ENCODE assay signal across 8 mouse cellular contexts in genomic region chr17:15041175-15041729, GRCm38 (mm10). TPM values are rescaled to one million over a fixed set of nuclear protein-coding genes. Genes with fewer than 3 reads are reported as not detected.
A peak's percentile ranks its signal among the peaks of the same experiment; 100 is the strongest.
DNase-seq lines count a peak whose midpoint lies in the region; ATAC-seq and TF ChIP-seq lines count a peak whose summit lies in the region.
"Not testable (repeated sequence)": the region's sequence is repeated elsewhere in the genome, so short reads cannot be mapped to it uniquely, and the experiment has no call there.

TSS of gene Ermard (plus strand) at chr17:15041208.
TSS of gene Tcte3 (minus strand) at chr17:15041488.
TSS of gene Gm3448 (minus strand) at chr17:15041537.

- ATAC-seq in embryonic facial prominence, embryonic 13.5 days (ENCODE audit: insufficient number of reproducible peaks, insufficient read depth, low FRiP score, low TSS enrichment, low read depth) = peak; percentile 95
- peak; percentile 99 for ATAC-seq in hindbrain, postnatal 0 days
- peak; percentile 98 for ATAC-seq in lung, embryonic 15.5 days (ENCODE audit: borderline replicate concordance, extremely low read depth, low FRiP score, low TSS enrichment)
- ATAC-seq in neural tube, embryonic 13.5 days (ENCODE audit: low read depth) = peak; percentile 97

- H3K27ac ChIP-seq in embryonic facial prominence, embryonic 13.5 days; hindbrain, postnatal 0 days; lung, embryonic 15.5 days; neural tube, embryonic 13.5 days (replicated peaks): not testable (repeated sequence)

- not testable (repeated sequence) for TF ChIP-seq CTCF in hindbrain, postnatal 0 days (IDR thresholded peaks at IDR 0.05; ENCODE audit: low read depth)

- H3K4me2 ChIP-seq in embryonic facial prominence, embryonic 13.5 days; hindbrain, postnatal 0 days (ENCODE audit: low read depth, low read length); lung, embryonic 15.5 days; neural tube, embryonic 13.5 days: not testable (repeated sequence)

- not testable (repeated sequence) for H3K36me3 ChIP-seq in embryonic facial prominence, embryonic 13.5 days; hindbrain, postnatal 0 days (ENCODE audit: insufficient read depth, low read length); lung, embryonic 15.5 days; neural tube, embryonic 13.5 days

- WGBS in embryonic facial prominence, embryonic 13.5 days = 0% methylated on average over 9 of the region's 56 CpGs
- WGBS in hindbrain, postnatal 0 days = under 1% methylated on average over 13 of the region's 56 CpGs
- 10% methylated on average over 2 of the region's 56 CpGs for WGBS in lung, embryonic 15.5 days
- WGBS in neural tube, embryonic 13.5 days = 0% methylated on average over 15 of the region's 56 CpGs

- H3K4me3 ChIP-seq in embryonic facial prominence, embryonic 13.5 days; hindbrain, postnatal 0 days (ENCODE audit: low read length); neural tube, embryonic 13.5 days: not testable (repeated sequence)
- H3K4me3 ChIP-seq in lung, embryonic 15.5 days = 0 out of 2 replicates have a peak within 1 kb of the TSS, but pooled peaks have one; percentile 24

- not testable (repeated sequence) for H3K9me3 ChIP-seq in embryonic facial prominence, embryonic 13.5 days; hindbrain, postnatal 0 days (ENCODE audit: low read length); lung, embryonic 15.5 days; neural tube, embryonic 13.5 days

- DNase-seq in adrenal gland, postnatal 10 days = peak; percentile 58
- DNase-seq in heart, adult 18-20 months = peak; percentile 25 to 53
- DNase-seq in hindbrain, postnatal 0 days (ENCODE audit: low spot score) = not testable (repeated sequence)
- peak; percentile 3 to 44 for DNase-seq in layer of hippocampus, postnatal 25 days (ENCODE audit: extremely low spot score in 1 of 2, low spot score in 1 of 2)
- peak; percentile 11 to 29 for DNase-seq in thymus, postnatal 10 days (ENCODE audit: low spot score in 2 of 2)

- H3K27me3 ChIP-seq in embryonic facial prominence, embryonic 13.5 days; hindbrain, postnatal 0 days (ENCODE audit: insufficient read depth, low read length); lung, embryonic 15.5 days; neural tube, embryonic 13.5 days: not testable (repeated sequence)

- H3K4me1 ChIP-seq in embryonic facial prominence, embryonic 13.5 days; hindbrain, postnatal 0 days (ENCODE audit: insufficient read depth, low read length); lung, embryonic 15.5 days; neural tube, embryonic 13.5 days (replicated peaks): not testable (repeated sequence)

- H3K9ac ChIP-seq in embryonic facial prominence, embryonic 13.5 days; hindbrain, postnatal 0 days (replicated peaks; ENCODE audit: low read length); lung, embryonic 15.5 days; neural tube, embryonic 13.5 days: not testable (repeated sequence)

RNA-seq across cellular contexts. Expression of gene Ermard, which starts in this region (rescaled TPM):
- 10 to 100 TPM; 38.5 to 60.9 TPM for total RNA-seq in adrenal gland, postnatal 10 days (2021)
- 88.0 and 91.3 TPM in 2 replicates for polyA plus RNA-seq in embryonic facial prominence, embryonic 13.5 days (2015; fragmentation: Nextera tagmentation; extraction: Ambion mirVana)
- 10 to 100 TPM; 16.0 to 25.5 TPM for total RNA-seq in heart, adult 18-20 months (2021)
- total RNA-seq in hindbrain, postnatal 0 days (2014; rRNA removed) = 37.8 and 44.2 TPM in 2 replicates
- polyA plus RNA-seq in hindbrain, postnatal 0 days (2015; fragmentation: Nextera tagmentation; extraction: Ambion mirVana) = 54.0 and 59.2 TPM in 2 replicates
- total RNA-seq in layer of hippocampus, postnatal 25 days (2021) = 10 to 100 TPM; 44.9 to 72.4 TPM
- 69.2 and 85.6 TPM in 2 replicates for polyA plus RNA-seq in lung, embryonic 15.5 days (2015; fragmentation: Nextera tagmentation; extraction: Ambion mirVana)
- 97.4 and 101 TPM in 2 replicates for polyA plus RNA-seq in neural tube, embryonic 13.5 days (2015; fragmentation: Nextera tagmentation; extraction: Ambion mirVana)

RNA-seq across cellular contexts. Expression of gene Tcte3, which starts in this region (rescaled TPM):
- 1 to 10 TPM; 2.0 to 3.6 TPM for total RNA-seq in adrenal gland, postnatal 10 days (2021)
- not detected in 2 replicates for polyA plus RNA-seq in embryonic facial prominence, embryonic 13.5 days (2015; fragmentation: Nextera tagmentation; extraction: Ambion mirVana)
- under 1 TPM in 1 of 2 experiments, not detected in 1; 0.44 TPM for total RNA-seq in heart, adult 18-20 months (2021)
- not detected in 2 replicates for total RNA-seq in hindbrain, postnatal 0 days (2014; rRNA removed)
- 1.0 and 2.3 TPM in 2 replicates for polyA plus RNA-seq in hindbrain, postnatal 0 days (2015; fragmentation: Nextera tagmentation; extraction: Ambion mirVana)
- total RNA-seq in layer of hippocampus, postnatal 25 days (2021) = 1 to 10 TPM in 1 of 2 experiments, not detected in 1; 1.1 TPM
- polyA plus RNA-seq in lung, embryonic 15.5 days (2015; fragmentation: Nextera tagmentation; extraction: Ambion mirVana) = 0.53 and 1.2 TPM in 2 replicates
- 0.92 TPM in 1 of 2 replicates, not detected in the other for polyA plus RNA-seq in neural tube, embryonic 13.5 days (2015; fragmentation: Nextera tagmentation; extraction: Ambion mirVana)

RNA-seq across cellular contexts. Expression of gene Gm3448, which starts in this region (rescaled TPM):
- 1 to 10 TPM; 3.7 to 7.0 TPM for total RNA-seq in adrenal gland, postnatal 10 days (2021)
- 3.7 and 5.4 TPM in 2 replicates for polyA plus RNA-seq in embryonic facial prominence, embryonic 13.5 days (2015; fragmentation: Nextera tagmentation; extraction: Ambion mirVana)
- 1 to 10 TPM in 1 of 2 experiments, under 1 TPM in 1; 0.74 to 1.7 TPM for total RNA-seq in heart, adult 18-20 months (2021)
- total RNA-seq in hindbrain, postnatal 0 days (2014; rRNA removed) = 0.99 and 1.7 TPM in 2 replicates
- polyA plus RNA-seq in hindbrain, postnatal 0 days (2015; fragmentation: Nextera tagmentation; extraction: Ambion mirVana) = 1.4 and 2.3 TPM in 2 replicates
- 10 to 100 TPM in 1 of 2 experiments, 1 to 10 TPM in 1; 6.8 to 10.5 TPM for total RNA-seq in layer of hippocampus, postnatal 25 days (2021)
- polyA plus RNA-seq in lung, embryonic 15.5 days (2015; fragmentation: Nextera tagmentation; extraction: Ambion mirVana) = 3.3 and 3.7 TPM in 2 replicates
- 3.4 and 4.0 TPM in 2 replicates for polyA plus RNA-seq in neural tube, embryonic 13.5 days (2015; fragmentation: Nextera tagmentation; extraction: Ambion mirVana)
